Mouse (Mus musculus) forebrain, embryonic 13.5 days (tissue): ENCODE measurements around the gene Moxd1. TPM values are rescaled to one million over a fixed set of nuclear protein-coding genes. Genes with fewer than 3 reads are reported as not detected.

Experiments used
- ATAC-seq: fragments of 200-750 bp; cut with Nextera tagmentation; 2 replicates; pipeline ENCODE4 v1.8.0; 2017
- H3K27ac ChIP-seq: fragments of 300-500 bp; sonication (generic); 2 replicates; pipeline ENCODE4 v1.5.1; 2015; ENCODE audit warnings: inconsistent platforms, mild to moderate bottlenecking, moderate library complexity
- H3K27me3 ChIP-seq: fragments of 300-500 bp; sonication (generic); 2 replicates; pipeline ENCODE4 v1.6.1; 2015; ENCODE audit warnings: mild to moderate bottlenecking, inconsistent platforms
- H3K36me3 ChIP-seq: fragments of 300-500 bp; sonication (generic); 2 replicates; pipeline ENCODE4 v1.6.1; 2015; ENCODE audit warnings: mild to moderate bottlenecking, inconsistent platforms; ENCODE audit not compliant: poor library complexity, severe bottlenecking
- H3K4me1 ChIP-seq: fragments of 300-500 bp; sonication (generic); 2 replicates; pipeline ENCODE4 v1.6.1; 2015; ENCODE audit warnings: inconsistent platforms
- H3K4me2 ChIP-seq: fragments of 300-500 bp; sonication (generic); 2 replicates; pipeline ENCODE4 v1.6.1; 2015; ENCODE audit warnings: inconsistent platforms, mild to moderate bottlenecking, moderate library complexity
- H3K4me3 ChIP-seq: fragments of 300-500 bp; sonication (generic); 2 replicates; pipeline ENCODE4 v1.5.1; 2015; ENCODE audit warnings: mild to moderate bottlenecking, inconsistent platforms
- H3K9ac ChIP-seq: fragments of 300-500 bp; sonication (generic); 2 replicates; pipeline ENCODE4 v1.6.1; 2015; ENCODE audit warnings: mild to moderate bottlenecking, inconsistent platforms
- H3K9me3 ChIP-seq: fragments of 300-500 bp; sonication (generic); replicated peaks from 2 replicates; pipeline ENCODE4 v1.6.1; 2016; ENCODE audit warnings: inconsistent platforms
- WGBS: fragments of 180-500 bp; shearing (Covaris S2); methylation state at CpG from one replicate; pipeline ENCODE4 v1.1.7; 2015; 5-methylcytosine and 5-hydroxymethylcytosine counted together
- polyA plus RNA-seq: library from polyadenylated mRNA; unstranded; fragments of >200 nt; fragmentation: Nextera tagmentation; extraction: Ambion mirVana; gene quantifications from 2 replicates; pipeline ENCODE4 v1.2.1, GENCODE M21; 2015

Gene Moxd1
- polyA plus RNA-seq, 1 experiment from 2014 or later, result 0.88 TPM

DNA sequence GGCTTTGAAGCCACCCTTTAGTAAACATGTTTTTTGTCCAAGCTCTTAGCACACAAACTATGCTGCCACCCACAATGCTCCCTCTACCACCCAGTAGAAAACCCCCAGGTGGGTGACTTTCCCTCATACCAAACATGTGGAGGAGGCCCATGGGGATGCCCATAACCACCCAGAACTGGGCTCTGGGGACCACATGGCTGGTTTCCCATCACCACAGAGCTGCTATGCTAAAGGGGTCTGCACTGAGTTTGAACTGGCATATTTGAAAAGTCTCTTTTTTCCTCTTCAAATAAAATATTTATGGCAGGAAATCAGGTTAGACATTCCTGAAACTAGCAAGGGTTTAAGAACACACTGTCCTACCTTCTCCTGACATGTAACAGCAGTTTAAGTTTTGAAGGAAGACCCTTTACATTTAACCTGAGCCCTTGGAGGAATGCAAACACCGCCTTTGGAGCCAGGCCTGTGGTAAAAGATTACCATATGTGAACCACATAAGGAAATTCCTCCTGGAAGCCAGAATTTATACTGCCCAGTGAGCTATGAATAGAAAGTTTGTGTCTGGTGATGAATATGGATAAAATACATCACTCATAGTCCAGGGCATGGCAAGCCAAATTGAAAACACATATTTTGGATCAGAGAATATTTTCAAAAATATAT lies 117.4 kb downstream of the Moxd1 start:
- peaks cover 9% of the 10 kb centered on the region for H3K4me1 ChIP-seq
- 83% methylated on average over 1 of the region's 1 CpGs for WGBS
- H3K36me3 ChIP-seq, result no peaks in the 10 kb centered on the region
- H3K27ac ChIP-seq, result no peak overlapping the region
- no peak overlapping the region for H3K9ac ChIP-seq
- no peak for ATAC-seq
- H3K4me2 ChIP-seq, result no peak overlapping the region
- no peaks in the 10 kb centered on the region; the same call in 1 of the 2 replicates for H3K9me3 ChIP-seq
- no peak overlapping the region for H3K4me3 ChIP-seq
- no peaks in the 10 kb centered on the region for H3K27me3 ChIP-seq

- H3K4me3 ChIP-seq, result no peak overlapping the region
- peaks cover 9% of the 10 kb centered on the region for H3K4me1 ChIP-seq
- no peak overlapping the region for H3K9ac ChIP-seq
- H3K4me2 ChIP-seq, result no peak overlapping the region
- H3K9me3 ChIP-seq, result no peaks in the 10 kb centered on the region; the same call in 1 of the 2 replicates
- no peaks in the 10 kb centered on the region for H3K27me3 ChIP-seq
- no peak overlapping the region for H3K27ac ChIP-seq
- WGBS, result 88% methylated on average over 6 of the region's 6 CpGs
- H3K36me3 ChIP-seq, result no peaks in the 10 kb centered on the region
- ATAC-seq, result no peak
Observed at GRCm38 (mm10) chr10:24341214-24341589, 117.9 kb downstream of the Moxd1 start.

DNA sequence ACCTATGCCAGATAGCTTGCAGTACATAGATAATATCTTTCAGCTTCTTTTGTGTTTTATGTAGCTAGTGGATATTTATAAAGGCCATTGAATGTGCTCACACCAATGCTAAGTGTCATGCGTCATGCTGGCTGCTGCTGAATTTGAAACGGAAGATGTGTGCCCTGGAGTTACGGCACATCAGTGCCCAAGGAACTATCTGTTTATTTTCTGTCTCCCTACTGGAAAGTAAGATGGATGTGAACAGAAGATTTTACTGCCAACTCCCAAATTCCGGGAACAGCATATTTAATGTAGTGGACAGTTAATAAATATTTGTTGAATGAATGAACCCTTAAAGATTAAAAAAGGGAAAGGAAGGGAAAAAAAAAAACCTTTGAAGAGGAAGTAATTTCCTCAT lies 119.8 kb downstream of the Moxd1 start:
- Histone ChIP-seq H3K4me2 (no peak overlapping the region), H3K4me1 (peaks cover 9% of the 10 kb centered on the region), H3K9ac (no peak overlapping the region), H3K4me3 (no peak overlapping the region), H3K27ac (no peak overlapping the region), H3K36me3 (no peaks in the 10 kb centered on the region), H3K9me3 (no peaks in the 10 kb centered on the region), H3K27me3 (no peaks in the 10 kb centered on the region)
- ATAC-seq, result no peak
- WGBS, result 78% methylated on average over 4 of the region's 4 CpGs

Other genes starting within 250 kb of the Moxd1 start
- not detected in 2 replicates for gene Taar6, start 237.9 kb upstream of the Moxd1 start, polyA plus RNA-seq
- gene Taar7a, start 230.0 kb upstream of the Moxd1 start, polyA plus RNA-seq, result not detected in 2 replicates
- gene Taar7b, start 223.6 kb upstream of the Moxd1 start, polyA plus RNA-seq, result not detected in 2 replicates
- not detected in 2 replicates for gene Taar7d, start 196.3 kb upstream of the Moxd1 start, polyA plus RNA-seq
- not detected in 2 replicates for gene Taar7e, start 185.9 kb upstream of the Moxd1 start, polyA plus RNA-seq
- gene Taar7f, start 174.0 kb upstream of the Moxd1 start, polyA plus RNA-seq, result not detected in 2 replicates
- gene Taar8a, start 147.0 kb upstream of the Moxd1 start, polyA plus RNA-seq, result not detected in 2 replicates
- not detected in 2 replicates for gene Taar8b, start 131.2 kb upstream of the Moxd1 start, polyA plus RNA-seq
- gene Taar8c, start 121.6 kb upstream of the Moxd1 start, polyA plus RNA-seq, result not detected in 2 replicates
- not detected in 2 replicates for gene Taar9, start 114.0 kb upstream of the Moxd1 start, polyA plus RNA-seq
- 179 TPM in 2 replicates for gene Stx7, start 74.2 kb upstream of the Moxd1 start, polyA plus RNA-seq